Mouse (Mus musculus) small intestine, adult 2 months (tissue): ENCODE data around the gene Maml3.

Experiments
- CTCF ChIP-seq: fragments of 200-500 bp; IDR thresholded peaks from 2 replicates; pipeline ENCODE4 v1.5.1; 2012; ENCODE audit warnings: low read depth, mild to moderate bottlenecking, control low read depth, inconsistent platforms, low read length, moderate library complexity, mixed read lengths; ENCODE audit not compliant: insufficient replicate concordance, insufficient read length; ENCODE audit errors: extremely low read depth
- POLR2A ChIP-seq: fragments of 200-500 bp; IDR thresholded peaks from 2 replicates; pipeline ENCODE4 v1.6.1; 2012; ENCODE audit warnings: low read depth, mild to moderate bottlenecking, control low read depth, inconsistent platforms, low read length, moderate library complexity

- TF ChIP-seq POLR2A (no peak), CTCF (no peak)
These were observed 146.1 kb downstream of the Maml3 start for GRCm38 (mm10) chr3:51958751-51959150.
